10 mouse cellular contexts compared by ENCODE assay signal in genomic region chr5:4918376-4918775, GRCm38 (mm10).
DNase-seq lines count a peak whose midpoint lies in the region; ATAC-seq and TF ChIP-seq lines count a peak whose summit lies in the region.
"Had no signal": no experiment of that assay in that cellular context is flagged by ENCODE, and none has a peak within 500 bp of the region (broad histone marks: within the 10 kb centered on the region; RNA-seq: fewer than 3 reads in every experiment).

No protein-coding gene starts in this region.

- H3K4me2 ChIP-seq in hindbrain, embryonic 13.5 days, result no peak overlapping the region
- no peak overlapping the region for H3K4me2 ChIP-seq in midbrain, embryonic 11.5 days
- H3K4me2 ChIP-seq: embryonic facial prominence, embryonic 15.5 days had no signal

- H3K27ac ChIP-seq in hindbrain, embryonic 13.5 days, result no peak overlapping the region
- no peak overlapping the region for H3K27ac ChIP-seq in midbrain, embryonic 11.5 days (ENCODE audit: low read depth, low read length)
- no peak overlapping the region for H3K27ac ChIP-seq in testis, adult 2 months (ENCODE audit: control insufficient read depth, insufficient read depth, low read depth, low read length)
- H3K27ac ChIP-seq: embryonic facial prominence, embryonic 15.5 days had no signal

- TF ChIP-seq CTCF in testis, adult 2 months (IDR thresholded peaks at IDR 0.05; ENCODE audit: control insufficient read depth, insufficient read depth, insufficient replicate concordance, low read depth, low read length), result peak; percentile 39; the same call in 1 of the 2 replicates

- H3K4me3 ChIP-seq in hindbrain, embryonic 13.5 days, result no peak overlapping the region
- H3K4me3 ChIP-seq in midbrain, embryonic 11.5 days (ENCODE audit: low read depth, low read length), result no peak overlapping the region
- no peak overlapping the region for H3K4me3 ChIP-seq in testis, adult 2 months (ENCODE audit: control insufficient read depth, low read depth, low read length)
- H3K4me3 ChIP-seq: embryonic facial prominence, embryonic 15.5 days; megakaryocyte, embryonic 14.5 days had no signal

- peak; percentile 75 for ATAC-seq in hindbrain, embryonic 13.5 days (ENCODE audit: low FRiP score)
- 0 out of 2 replicates have a peak, but pooled peaks have one; percentile 55 for ATAC-seq in midbrain, embryonic 11.5 days (ENCODE audit: low FRiP score)

- WGBS in hindbrain, embryonic 13.5 days, result 17% methylated on average over 6 of the region's 6 CpGs
- WGBS in midbrain, embryonic 11.5 days, result 13% methylated on average over 6 of the region's 6 CpGs

- DNase-seq in ovary, postnatal 36 days (ENCODE audit: low spot score), result peak; percentile 26
- no peak for DNase-seq in ovary, adult 18-20 months (ENCODE audit: low spot score)
- peak; percentile 53 for DNase-seq in adrenal gland, postnatal 25 days
- DNase-seq in embryo, embryonic 11.5 days (ENCODE audit: low read depth, low spot score), result peak; percentile 53
- DNase-seq in left cerebral cortex, adult 11 months (ENCODE audit: low spot score), result peak; percentile 24
- peak; percentile 95 for DNase-seq in midbrain, embryonic 11.5 days (ENCODE audit: low spot score, missing footprints)

- H3K36me3 ChIP-seq in hindbrain, embryonic 13.5 days, result no peaks in the 10 kb centered on the region
- no peaks in the 10 kb centered on the region for H3K36me3 ChIP-seq in midbrain, embryonic 11.5 days (ENCODE audit: control insufficient read depth, insufficient read depth, low read length)
- no peaks in the 10 kb centered on the region for H3K36me3 ChIP-seq in testis, adult 2 months (ENCODE audit: control insufficient read depth, insufficient read depth, low read length)
- H3K36me3 ChIP-seq: embryonic facial prominence, embryonic 15.5 days had no signal

- TF ChIP-seq POLR2A in testis, adult 2 months (IDR thresholded peaks at IDR 0.05; ENCODE audit: control insufficient read depth, low read depth, low read length), result no peak

- H3K9me3 ChIP-seq in hindbrain, embryonic 13.5 days, result no peaks in the 10 kb centered on the region
- no peaks in the 10 kb centered on the region for H3K9me3 ChIP-seq in midbrain, embryonic 11.5 days (ENCODE audit: control insufficient read depth, low read length)
- H3K9me3 ChIP-seq: embryonic facial prominence, embryonic 15.5 days; megakaryocyte, embryonic 14.5 days had no signal

- no peaks in the 10 kb centered on the region for H3K27me3 ChIP-seq in hindbrain, embryonic 13.5 days
- no peaks in the 10 kb centered on the region for H3K27me3 ChIP-seq in midbrain, embryonic 11.5 days (ENCODE audit: control insufficient read depth, insufficient read depth, low read length)
- H3K27me3 ChIP-seq in testis, adult 2 months (ENCODE audit: control insufficient read depth, insufficient read depth, low read length), result no peaks in the 10 kb centered on the region
- H3K27me3 ChIP-seq: embryonic facial prominence, embryonic 15.5 days had no signal

- H3K4me1 ChIP-seq in hindbrain, embryonic 13.5 days (replicated peaks), result peaks cover 5% of the 10 kb centered on the region; the same call in 1 of the 2 replicates
- H3K4me1 ChIP-seq in midbrain, embryonic 11.5 days (ENCODE audit: control insufficient read depth, insufficient read depth, low read length), result no peaks in the 10 kb centered on the region; the same call in 1 of the 2 replicates
- H3K4me1 ChIP-seq in testis, adult 2 months (ENCODE audit: control insufficient read depth, insufficient read depth, low read length), result no peaks in the 10 kb centered on the region
- H3K4me1 ChIP-seq: embryonic facial prominence, embryonic 15.5 days; megakaryocyte, embryonic 14.5 days had no signal

- no peak overlapping the region for H3K9ac ChIP-seq in hindbrain, embryonic 13.5 days
- no peak overlapping the region for H3K9ac ChIP-seq in midbrain, embryonic 11.5 days (ENCODE audit: low read length)
- H3K9ac ChIP-seq: embryonic facial prominence, embryonic 15.5 days had no signal
